Mouse (Mus musculus): Measurements from ENCODE around the gene Dst. TPM values are rescaled to one million over a fixed set of nuclear protein-coding genes. Genes with fewer than 3 reads are reported as not detected.

Gene Dst
- total and polyA plus RNA-seq, 2 experiments from 2014 or later, result 21.7 to 106 TPM

- H3K4me1 ChIP-seq (ENCODE audit: control insufficient read depth, insufficient read depth), result peaks cover 9% of the 10 kb centered on the region
- no peak overlapping the region for H3K4me2 ChIP-seq (ENCODE audit: low read depth, low read length)
- H3K27me3 ChIP-seq (ENCODE audit: control insufficient read depth, insufficient read depth, low read length), result no peaks in the 10 kb centered on the region
- no peak for DNase-seq (ENCODE audit: low spot score)
- no peak for ATAC-seq (ENCODE audit: insufficient read depth, low read depth)
- no peak overlapping the region for H3K27ac ChIP-seq (ENCODE audit: low read depth)
- peaks cover 29% of the 10 kb centered on the region; the same call in 1 of the 2 replicates for H3K36me3 ChIP-seq (replicated peaks; ENCODE audit: control insufficient read depth, insufficient read depth, low read length)
- TF ChIP-seq EP300 (IDR thresholded peaks at IDR 0.05; ENCODE audit: low read depth) (no peak), CTCF (IDR thresholded peaks at IDR 0.05; ENCODE audit: low read depth) (no peak)
- 83% methylated on average over 7 of the region's 7 CpGs for WGBS
- no peak overlapping the region for H3K9ac ChIP-seq (replicated peaks; ENCODE audit: low read depth, low read length)
- no peak overlapping the region for H3K4me3 ChIP-seq (ENCODE audit: low read depth, low read length)
- H3K9me3 ChIP-seq (replicated peaks; ENCODE audit: control insufficient read depth, low read length), result no peaks in the 10 kb centered on the region
Measured at GRCm38 (mm10) chr1:34090700-34091099, 182.7 kb downstream of the Dst start.

GRCm38 (mm10) chr1:34093652-34094051, 185.6 kb downstream of the Dst start:
- TF ChIP-seq CTCF (IDR thresholded peaks at IDR 0.05; ENCODE audit: low read depth), result peak; percentile 35
- no peak for TF ChIP-seq EP300 (IDR thresholded peaks at IDR 0.05; ENCODE audit: low read depth)
- H3K9ac ChIP-seq (replicated peaks; ENCODE audit: low read depth, low read length), result no peak overlapping the region
- ATAC-seq (ENCODE audit: insufficient read depth, low read depth), result no peak
- H3K4me2 ChIP-seq (ENCODE audit: low read depth, low read length), result no peak overlapping the region
- no peak for DNase-seq (ENCODE audit: low spot score)
- WGBS, result 96% methylated on average over 7 of the region's 7 CpGs
- peaks cover 9% of the 10 kb centered on the region for H3K4me1 ChIP-seq (ENCODE audit: control insufficient read depth, insufficient read depth)
- no peak overlapping the region for H3K27ac ChIP-seq (ENCODE audit: low read depth)
- no peak overlapping the region for H3K4me3 ChIP-seq (ENCODE audit: low read depth, low read length)
- H3K36me3 ChIP-seq (replicated peaks; ENCODE audit: control insufficient read depth, insufficient read depth, low read length), result peaks cover 12% of the 10 kb centered on the region; the same call in 1 of the 2 replicates
- H3K9me3 ChIP-seq (replicated peaks; ENCODE audit: control insufficient read depth, low read length), result no peaks in the 10 kb centered on the region
- H3K27me3 ChIP-seq (ENCODE audit: control insufficient read depth, insufficient read depth, low read length), result no peaks in the 10 kb centered on the region

GRCm38 (mm10) chr1:34094301-34094700, 186.3 kb downstream of the Dst start:
- H3K36me3 ChIP-seq (replicated peaks; ENCODE audit: control insufficient read depth, insufficient read depth, low read length), result peaks cover 5% of the 10 kb centered on the region; the same call in 1 of the 2 replicates
- no peak for ATAC-seq (ENCODE audit: insufficient read depth, low read depth)
- TF ChIP-seq CTCF (IDR thresholded peaks at IDR 0.05; ENCODE audit: low read depth) (no peak), EP300 (IDR thresholded peaks at IDR 0.05; ENCODE audit: low read depth) (no peak)
- 38% methylated on average over 5 of the region's 5 CpGs for WGBS
- no peak overlapping the region for H3K27ac ChIP-seq (ENCODE audit: low read depth)
- no peaks in the 10 kb centered on the region for H3K27me3 ChIP-seq (ENCODE audit: control insufficient read depth, insufficient read depth, low read length)
- no peaks in the 10 kb centered on the region for H3K9me3 ChIP-seq (replicated peaks; ENCODE audit: control insufficient read depth, low read length)
- no peak overlapping the region for H3K4me2 ChIP-seq (ENCODE audit: low read depth, low read length)
- no peak for DNase-seq (ENCODE audit: low spot score)
- no peak overlapping the region for H3K4me3 ChIP-seq (ENCODE audit: low read depth, low read length)
- no peak overlapping the region for H3K9ac ChIP-seq (replicated peaks; ENCODE audit: low read depth, low read length)
- H3K4me1 ChIP-seq (ENCODE audit: control insufficient read depth, insufficient read depth), result peaks cover 9% of the 10 kb centered on the region

- WGBS, result 10% methylated on average over 4 of the region's 4 CpGs
- H3K27ac ChIP-seq (ENCODE audit: low read depth), result no peak overlapping the region
- H3K9me3 ChIP-seq (replicated peaks; ENCODE audit: control insufficient read depth, low read length), result no peaks in the 10 kb centered on the region
- no peak overlapping the region for H3K4me2 ChIP-seq (ENCODE audit: low read depth, low read length)
- no peak for DNase-seq (ENCODE audit: low spot score)
- H3K36me3 ChIP-seq (replicated peaks; ENCODE audit: control insufficient read depth, insufficient read depth, low read length), result no peaks in the 10 kb centered on the region
- no peak for TF ChIP-seq CTCF (IDR thresholded peaks at IDR 0.05; ENCODE audit: low read depth)
- TF ChIP-seq EP300 (IDR thresholded peaks at IDR 0.05; ENCODE audit: low read depth), result no peak
- ATAC-seq (ENCODE audit: insufficient read depth, low read depth), result no peak
- H3K4me3 ChIP-seq (ENCODE audit: low read depth, low read length), result no peak overlapping the region
- H3K4me1 ChIP-seq (ENCODE audit: control insufficient read depth, insufficient read depth), result peaks cover 9% of the 10 kb centered on the region
- H3K9ac ChIP-seq (replicated peaks; ENCODE audit: low read depth, low read length), result no peak overlapping the region
- no peaks in the 10 kb centered on the region for H3K27me3 ChIP-seq (ENCODE audit: control insufficient read depth, insufficient read depth, low read length)
Measured at GRCm38 (mm10) chr1:34095173-34095572, 187.1 kb downstream of the Dst start.

- TF ChIP-seq CTCF (IDR thresholded peaks at IDR 0.05; ENCODE audit: low read depth), result no peak
- TF ChIP-seq EP300 (IDR thresholded peaks at IDR 0.05; ENCODE audit: low read depth), result no peak
- ATAC-seq (ENCODE audit: insufficient read depth, low read depth) (peak; percentile 84), DNase-seq (ENCODE audit: low spot score) (no peak)
- H3K27ac ChIP-seq (ENCODE audit: low read depth), result peak overlapping the region; percentile 67
- H3K36me3 ChIP-seq (replicated peaks; ENCODE audit: control insufficient read depth, insufficient read depth, low read length), result no peaks in the 10 kb centered on the region
- H3K4me1 ChIP-seq (ENCODE audit: control insufficient read depth, insufficient read depth), result peaks cover 9% of the 10 kb centered on the region
- no peak overlapping the region for H3K9ac ChIP-seq (replicated peaks; ENCODE audit: low read depth, low read length)
- no peaks in the 10 kb centered on the region for H3K9me3 ChIP-seq (replicated peaks; ENCODE audit: control insufficient read depth, low read length)
- H3K27me3 ChIP-seq (ENCODE audit: control insufficient read depth, insufficient read depth, low read length), result no peaks in the 10 kb centered on the region
- WGBS, result 21% methylated on average over 3 of the region's 3 CpGs
- H3K4me2 ChIP-seq (ENCODE audit: low read depth, low read length), result no peak overlapping the region
- H3K4me3 ChIP-seq (ENCODE audit: low read depth, low read length), result no peak overlapping the region
Measured at GRCm38 (mm10) chr1:34096923-34097322, 188.9 kb downstream of the Dst start.

- 0 out of 2 replicates have a peak overlapping the region, but pooled peaks have one; percentile 67 for H3K27ac ChIP-seq (ENCODE audit: low read depth)
Measured at GRCm38 (mm10) chr1:34097640-34098039, 189.6 kb downstream of the Dst start.

More at GRCm38 (mm10) chr1:34097640-34098039, 189.6 kb downstream of the Dst start:
- ATAC-seq (ENCODE audit: insufficient read depth, low read depth) (peak; percentile 59; the same call in 1 of the 2 replicates), DNase-seq (ENCODE audit: low spot score) (no peak)
- Histone ChIP-seq H3K27me3 (ENCODE audit: control insufficient read depth, insufficient read depth, low read length) (no peaks in the 10 kb centered on the region), H3K4me2 (ENCODE audit: low read depth, low read length) (no peak overlapping the region), H3K9me3 (replicated peaks; ENCODE audit: control insufficient read depth, low read length) (no peaks in the 10 kb centered on the region), H3K9ac (replicated peaks; ENCODE audit: low read depth, low read length) (no peak overlapping the region), H3K4me1 (ENCODE audit: control insufficient read depth, insufficient read depth) (peaks cover 9% of the 10 kb centered on the region), H3K4me3 (ENCODE audit: low read depth, low read length) (no peak overlapping the region), H3K36me3 (replicated peaks; ENCODE audit: control insufficient read depth, insufficient read depth, low read length) (no peaks in the 10 kb centered on the region)
- WGBS, result 39% methylated on average over 4 of the region's 4 CpGs
- TF ChIP-seq CTCF (IDR thresholded peaks at IDR 0.05; ENCODE audit: low read depth) (peak; percentile 56), EP300 (IDR thresholded peaks at IDR 0.05; ENCODE audit: low read depth) (no peak)

Measured in heart, postnatal 0 days (tissue).